Mouse (Mus musculus) neutrophil, adult 5-6 weeks (primary cell): ENCODE measurements around the gene Oxct1. TPM values are rescaled to one million over a fixed set of nuclear protein-coding genes. Genes with fewer than 3 reads are reported as not detected.

ENCODE experiments used
- ATAC-seq: fragments of 151-379, 151-347 bp; 2 replicates; pipeline ENCODE4 v1.8.0; 2017; ENCODE audit warnings: mild to moderate bottlenecking, moderate TSS enrichment; ENCODE audit not compliant: insufficient number of reproducible peaks, poor library complexity, low FRiP score, severe bottlenecking; ENCODE audit errors: extremely low read depth
- total RNA-seq: library from RNA; stranded (forward); fragments of 200-1000 nt; gene quantifications from 2 replicates; pipeline ENCODE4 v1.2.3, GENCODE M21; 2017

Oxct1 gene
- total RNA-seq = 62.6 and 68.4 TPM in 2 replicates

- peak; percentile 76 for ATAC-seq
These were observed at the start of gene Oxct1 for GRCm38 (mm10) chr15:4026231-4026773. TSS of gene Oxct1 (plus strand) at chr15:4026383.

GRCm38 (mm10) chr15:3978279-3978678 is 47.9 kb upstream of the Oxct1 start:
- ATAC-seq = no peak

GRCm38 (mm10) chr15:3979061-3979848 is 46.9 kb upstream of the Oxct1 start, which contains the start of gene Fbxo4:
TSS of gene Fbxo4 (minus strand) at chr15:3979573.
- ATAC-seq = peak; percentile 93

GRCm38 (mm10) chr15:3979871-3980270 is 46.3 kb upstream of the Oxct1 start:
- ATAC-seq = peak; percentile 14; the same call in 1 of the 2 replicates

- peak; percentile 61 for ATAC-seq
These were observed 43.5 kb upstream of the Oxct1 start for GRCm38 (mm10) chr15:3982732-3983131.

- no peak for ATAC-seq
These were observed 41.3 kb upstream of the Oxct1 start for GRCm38 (mm10) chr15:3984876-3985275.

GRCm38 (mm10) chr15:3987981-3988380 is 38.2 kb upstream of the Oxct1 start:
- peak; percentile 84 for ATAC-seq

- ATAC-seq = no peak
These were observed 31.2 kb upstream of the Oxct1 start for GRCm38 (mm10) chr15:3994852-3995447.

GRCm38 (mm10) chr15:3995448-3996266 is 30.5 kb upstream of the Oxct1 start, which contains the start of gene AW549877:
TSS of gene AW549877 (minus strand) at chr15:3995744.
- ATAC-seq = peak; percentile 97

GRCm38 (mm10) chr15:3996267-3997010 is 29.7 kb upstream of the Oxct1 start:
- ATAC-seq = no peak

- no peak for ATAC-seq
These were observed 27.0 kb upstream of the Oxct1 start for GRCm38 (mm10) chr15:3999144-3999543.

GRCm38 (mm10) chr15:4000536-4000935 is 25.6 kb upstream of the Oxct1 start:
- no peak for ATAC-seq

GRCm38 (mm10) chr15:4013873-4014272 is 12.3 kb upstream of the Oxct1 start:
- no peak for ATAC-seq

- no peak for ATAC-seq
These were observed 5.5 kb upstream of the Oxct1 start for GRCm38 (mm10) chr15:4020711-4021110.

GRCm38 (mm10) chr15:4023747-4024146 is 2.4 kb upstream of the Oxct1 start:
- ATAC-seq = no peak

- no peak for ATAC-seq
These were observed 1.3 kb upstream of the Oxct1 start for GRCm38 (mm10) chr15:4024726-4025507.

- no peak for ATAC-seq
These were observed 677 bp upstream of the Oxct1 start for GRCm38 (mm10) chr15:4025508-4025904.
